Mouse (Mus musculus): ENCODE results near the gene Pdcl. TPM values are rescaled to one million over a fixed set of nuclear protein-coding genes. Genes with fewer than 3 reads are reported as not detected.

Pdcl gene
- 22.4 and 25.7 TPM in 2 replicates for polyA plus RNA-seq (2015; fragmentation: Nextera tagmentation; extraction: Ambion mirVana)

GRCm38 (mm10) chr2:37358633-37359540 is at the start of gene Pdcl:
Gene Pdcl, minus strand, starts transcription at chr2:37359332.

GRCm38 (mm10) chr2:37326215-37326614 is 32.9 kb downstream of the Pdcl start, which contains the start of gene Olfr368:
Gene Olfr368, plus strand, starts transcription at chr2:37326515.

Other genes with a start within 250 kb of the Pdcl start
- gene Olfr362, start 241.4 kb downstream of the Pdcl start, polyA plus RNA-seq (2015; fragmentation: Nextera tagmentation; extraction: Ambion mirVana), result not detected in 2 replicates
- not detected in 2 replicates for gene Olfr364-ps1, start 220.0 kb downstream of the Pdcl start, polyA plus RNA-seq (2015; fragmentation: Nextera tagmentation; extraction: Ambion mirVana)
- gene Olfr365, start 171.1 kb downstream of the Pdcl start, polyA plus RNA-seq (2015; fragmentation: Nextera tagmentation; extraction: Ambion mirVana), result not detected in 2 replicates
- gene Olfr366, start 147.8 kb downstream of the Pdcl start, polyA plus RNA-seq (2015; fragmentation: Nextera tagmentation; extraction: Ambion mirVana), result not detected in 2 replicates
- not detected in 2 replicates for gene Olfr368, start 32.8 kb downstream of the Pdcl start, polyA plus RNA-seq (2015; fragmentation: Nextera tagmentation; extraction: Ambion mirVana)
- 7.8 and 8.8 TPM in 2 replicates for gene Rc3h2, start 63.6 kb upstream of the Pdcl start, polyA plus RNA-seq (2015; fragmentation: Nextera tagmentation; extraction: Ambion mirVana)
- gene Zbtb26, start 83.8 kb upstream of the Pdcl start, polyA plus RNA-seq (2015; fragmentation: Nextera tagmentation; extraction: Ambion mirVana), result 1.9 and 2.3 TPM in 2 replicates
- 2.9 and 3.9 TPM in 2 replicates for gene Zbtb6, start 83.8 kb upstream of the Pdcl start, polyA plus RNA-seq (2015; fragmentation: Nextera tagmentation; extraction: Ambion mirVana)
- gene Rabgap1, start 83.9 kb upstream of the Pdcl start, polyA plus RNA-seq (2015; fragmentation: Nextera tagmentation; extraction: Ambion mirVana), result 20.4 and 23.7 TPM in 2 replicates
- 0.94 and 1.1 TPM in 2 replicates for gene Gpr21, start 157.0 kb upstream of the Pdcl start, polyA plus RNA-seq (2015; fragmentation: Nextera tagmentation; extraction: Ambion mirVana)

Measured in urinary bladder, postnatal 0 days (tissue).